In the genomic region with DNA sequence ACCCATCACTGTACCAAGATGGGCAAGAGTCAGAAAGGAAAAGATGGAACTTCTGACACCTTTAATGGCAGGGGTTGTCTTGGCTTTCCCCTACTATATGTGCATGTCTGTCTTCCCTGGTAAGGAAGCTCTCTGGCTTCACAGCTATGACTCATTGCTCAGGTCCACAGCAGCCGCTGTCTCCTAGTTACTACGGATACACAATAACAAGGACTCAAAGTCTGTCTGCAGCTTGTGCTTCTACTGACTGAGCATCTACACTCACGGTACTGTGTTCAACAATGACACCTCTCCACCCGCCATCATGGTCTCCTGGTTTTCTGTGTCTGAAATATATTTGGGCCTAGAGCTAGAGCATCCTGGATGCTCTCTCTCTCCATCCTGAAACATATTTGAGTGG, we compare ENCODE assay signal across 21 mouse cellular contexts. TPM values are rescaled to one million over a fixed set of nuclear protein-coding genes. Genes with fewer than 3 reads are reported as not detected.
DNase-seq lines count a peak whose midpoint lies in the region; ATAC-seq and TF ChIP-seq lines count a peak whose summit lies in the region.
"Had no signal": no experiment of that assay in that cellular context is flagged by ENCODE, and none has a peak within 500 bp of the region (broad histone marks: within the 10 kb centered on the region; RNA-seq: fewer than 3 reads in every experiment).

No protein-coding gene starts in this region.

- no peak for ATAC-seq in heart, postnatal 0 days (ENCODE audit: insufficient read depth, low read depth)
- peak; percentile 75 for ATAC-seq in Patski
- no peak for ATAC-seq in midbrain, embryonic 16.5 days
- no peak for ATAC-seq in hindbrain, embryonic 12.5 days (ENCODE audit: low FRiP score)
- ATAC-seq: forebrain, embryonic 14.5 days had no signal

- in situ Hi-C loops in Patski (cut with MboI; ENCODE audit: low pct_unique_long_range_greater_than_20kb) = no loop called here

- no peaks in the 10 kb centered on the region for H3K27me3 ChIP-seq in heart, postnatal 0 days (ENCODE audit: control insufficient read depth, insufficient read depth, low read length)
- no peaks in the 10 kb centered on the region for H3K27me3 ChIP-seq in Patski
- no peaks in the 10 kb centered on the region for H3K27me3 ChIP-seq in midbrain, embryonic 16.5 days (ENCODE audit: control insufficient read depth, insufficient read depth, low read depth, low read length)
- H3K27me3 ChIP-seq in hindbrain, embryonic 12.5 days = no peaks in the 10 kb centered on the region
- H3K27me3 ChIP-seq: heart, embryonic 15.5 days; hindbrain, embryonic 15.5 days had no signal

- DNase-seq in heart, postnatal 0 days (ENCODE audit: low spot score) = peak; percentile 49
- DNase-seq in heart, adult 8-10 months (ENCODE audit: low spot score) = no peak
- peak; percentile 80 for DNase-seq in 3T3-L1 (ENCODE audit: low read depth, low spot score)
- peak; percentile 53 for DNase-seq in 416B (ENCODE audit: low read depth)
- DNase-seq in Patski (ENCODE audit: low read depth, low spot score) = peak; percentile 64
- no peak for DNase-seq in spleen, postnatal 10 days (ENCODE audit: low spot score in 2 of 2)
- DNase-seq: cerebellum, adult 18-20 months; cerebellum, postnatal 10 days; gastrocnemius, postnatal 10 days; kidney, adult 11 months had no signal

- POLR2A ChIA-PET in Patski (lab: Charles Lee) = no interaction called here

- H3K36me3 ChIP-seq in heart, postnatal 0 days (replicated peaks; ENCODE audit: control insufficient read depth, insufficient read depth, low read length) = no peaks in the 10 kb centered on the region
- no peaks in the 10 kb centered on the region for H3K36me3 ChIP-seq in midbrain, embryonic 16.5 days (ENCODE audit: control insufficient read depth, insufficient read depth, low read length)
- no peaks in the 10 kb centered on the region for H3K36me3 ChIP-seq in hindbrain, embryonic 12.5 days
- H3K36me3 ChIP-seq: embryonic facial prominence, embryonic 10.5 days; forebrain, embryonic 10.5 days; heart, embryonic 15.5 days; hindbrain, embryonic 10.5 days; hindbrain, embryonic 15.5 days had no signal

- no peak overlapping the region for H3K9ac ChIP-seq in heart, postnatal 0 days (replicated peaks; ENCODE audit: low read depth, low read length)
- H3K9ac ChIP-seq in midbrain, embryonic 16.5 days (ENCODE audit: low read depth, low read length) = no peak overlapping the region
- no peak overlapping the region for H3K9ac ChIP-seq in hindbrain, embryonic 12.5 days
- H3K9ac ChIP-seq: heart, embryonic 15.5 days; hindbrain, embryonic 15.5 days had no signal

- 58% methylated on average over 4 of the region's 4 CpGs for WGBS in heart, postnatal 0 days
- 91% methylated on average over 4 of the region's 4 CpGs for whole genome bisulfite sequencing in midbrain, embryonic 16.5 days
- WGBS in hindbrain, embryonic 12.5 days = 94% methylated on average over 4 of the region's 4 CpGs

- H3K4me1 ChIP-seq in heart, postnatal 0 days (ENCODE audit: control insufficient read depth, insufficient read depth) = peaks cover 43% of the 10 kb centered on the region
- H3K4me1 ChIP-seq in midbrain, embryonic 16.5 days (ENCODE audit: control insufficient read depth, insufficient read depth, low read length) = no peaks in the 10 kb centered on the region
- H3K4me1 ChIP-seq in hindbrain, embryonic 12.5 days = no peaks in the 10 kb centered on the region
- H3K4me1 ChIP-seq: forebrain, embryonic 10.5 days; hindbrain, embryonic 10.5 days; hindbrain, embryonic 15.5 days had no signal

- no peak overlapping the region for H3K27ac ChIP-seq in heart, postnatal 0 days (ENCODE audit: low read depth)
- H3K27ac ChIP-seq in midbrain, embryonic 16.5 days (ENCODE audit: low read length) = no peak overlapping the region
- H3K27ac ChIP-seq in hindbrain, embryonic 12.5 days = no peak overlapping the region
- H3K27ac ChIP-seq: embryonic facial prominence, embryonic 10.5 days; forebrain, embryonic 10.5 days; heart, embryonic 15.5 days; hindbrain, embryonic 10.5 days; hindbrain, embryonic 15.5 days had no signal

- H3K9me3 ChIP-seq in heart, postnatal 0 days (replicated peaks; ENCODE audit: control insufficient read depth, low read length) = no peaks in the 10 kb centered on the region
- H3K9me3 ChIP-seq in midbrain, embryonic 16.5 days (replicated peaks; ENCODE audit: control insufficient read depth, low read length, poor library complexity, severe bottlenecking) = no peaks in the 10 kb centered on the region
- no peaks in the 10 kb centered on the region for H3K9me3 ChIP-seq in hindbrain, embryonic 12.5 days (replicated peaks)
- H3K9me3 ChIP-seq: embryonic facial prominence, embryonic 10.5 days; forebrain, embryonic 10.5 days; heart, embryonic 15.5 days; hindbrain, embryonic 10.5 days; hindbrain, embryonic 15.5 days had no signal

- TF ChIP-seq CTCF in heart, postnatal 0 days (IDR thresholded peaks at IDR 0.05; ENCODE audit: low read depth) = no peak
- TF ChIP-seq CTCF in Patski (IDR thresholded peaks at IDR 0.05) = no peak

- no peak overlapping the region for H3K4me2 ChIP-seq in heart, postnatal 0 days (ENCODE audit: low read depth, low read length)
- no peak overlapping the region for H3K4me2 ChIP-seq in midbrain, embryonic 16.5 days (ENCODE audit: low read length)
- no peak overlapping the region for H3K4me2 ChIP-seq in hindbrain, embryonic 12.5 days (replicated peaks)
- H3K4me2 ChIP-seq: heart, embryonic 11.5 days; heart, embryonic 15.5 days; hindbrain, embryonic 15.5 days had no signal

- TF ChIP-seq EP300 in heart, postnatal 0 days (IDR thresholded peaks at IDR 0.05; ENCODE audit: low read depth) = no peak

- no peak overlapping the region for H3K4me3 ChIP-seq in heart, postnatal 0 days (ENCODE audit: low read depth, low read length)
- no peak overlapping the region for H3K4me3 ChIP-seq in midbrain, embryonic 16.5 days (ENCODE audit: low read depth, low read length)
- H3K4me3 ChIP-seq in hindbrain, embryonic 12.5 days = no peak overlapping the region
- H3K4me3 ChIP-seq: embryonic facial prominence, embryonic 10.5 days; erythroblast, embryonic 14.5 days; forebrain, embryonic 10.5 days; heart, embryonic 15.5 days; hindbrain, embryonic 10.5 days; hindbrain, embryonic 15.5 days had no signal

- CTCF ChIA-PET in Patski (lab: Charles Lee) = interaction anchor here (1.3 kb wide), 1 partner anchor 17 kb away, joined by 4 read pairs; no protein-coding TSS in a partner anchor

RNA-seq across cellular contexts. Expression of gene Adrb1, which starts 37.7 kb away (rescaled TPM):
- 30.2 and 31.3 TPM in 2 replicates for total RNA-seq in heart, postnatal 0 days (2014; rRNA removed; ENCODE audit: low replicate concordance)
- 10.9 and 11.7 TPM in 2 replicates for polyA plus RNA-seq in heart, postnatal 0 days (2015; fragmentation: Nextera tagmentation; extraction: Ambion mirVana)
- 10 to 100 TPM; 19.4 to 26.8 (median 22.2) TPM for total RNA-seq in heart, adult 8-10 months (2022)
- not detected for polyA plus RNA-seq in Patski (2021)
- polyA plus RNA-seq in midbrain, embryonic 16.5 days (2015; fragmentation: Nextera tagmentation; extraction: Ambion mirVana) = 1.0 and 1.3 TPM in 2 replicates
- polyA plus RNA-seq in hindbrain, embryonic 12.5 days (2016; fragmentation: Nextera tagmentation; extraction: Ambion mirVana) = 0.21 and 0.35 TPM in 2 replicates
- total RNA-seq: MEL had no signal

Comparison
In these comparisons a context has a peak if more than half of its experiments do, and no peak if none do; other contexts are left out.
1. DNase-seq: peak in heart, postnatal 0 days (single experiment), 3T3-L1 (single experiment), 416B (single experiment) and Patski (single experiment); none in heart, adult 8-10 months (single experiment) and spleen, postnatal 10 days (0 of 2).